Mouse (Mus musculus): ENCODE results near the gene Jarid2. TPM values are rescaled to one million over a fixed set of nuclear protein-coding genes. Genes with fewer than 3 reads are reported as not detected.

Gene Jarid2
- polyA plus RNA-seq, 1 experiment from 2014 or later: 8.4 TPM

- H3K79me2 ChIP-seq (ENCODE audit: inconsistent target): no peaks in the 10 kb centered on the region
- H3K4me3 ChIP-seq (ENCODE audit: inconsistent target): no peak overlapping the region
- 38% methylated on average over 4 of the region's 4 CpGs for WGBS (ENCODE audit: missing documents)
- no peak overlapping the region for H3K27ac ChIP-seq
- H3K36me3 ChIP-seq (ENCODE audit: inconsistent target): peaks cover 92% of the 10 kb centered on the region
Measured at GRCm38 (mm10) chr13:44915945-44916344, 186.7 kb downstream of the Jarid2 start.

GRCm38 (mm10) chr13:44917202-44917601 lies 187.9 kb downstream of the Jarid2 start:
- Histone ChIP-seq H3K4me3 (ENCODE audit: inconsistent target) (no peak overlapping the region), H3K36me3 (ENCODE audit: inconsistent target) (peaks cover 95% of the 10 kb centered on the region), H3K79me2 (ENCODE audit: inconsistent target) (no peaks in the 10 kb centered on the region), H3K27ac (no peak overlapping the region)
- 94% methylated on average over 4 of the region's 4 CpGs for WGBS (ENCODE audit: missing documents)

GRCm38 (mm10) chr13:44918269-44918668 lies 189.0 kb downstream of the Jarid2 start:
- 100% methylated on average over 2 of the region's 2 CpGs for WGBS (ENCODE audit: missing documents)
- Histone ChIP-seq H3K36me3 (ENCODE audit: inconsistent target) (peaks cover 93% of the 10 kb centered on the region), H3K79me2 (ENCODE audit: inconsistent target) (no peaks in the 10 kb centered on the region), H3K27ac (no peak overlapping the region), H3K4me3 (ENCODE audit: inconsistent target) (no peak overlapping the region)

- peaks cover 87% of the 10 kb centered on the region for H3K36me3 ChIP-seq (ENCODE audit: inconsistent target)
- no peak overlapping the region for H3K4me3 ChIP-seq (ENCODE audit: inconsistent target)
- 87% methylated on average over 10 of the region's 10 CpGs for WGBS (ENCODE audit: missing documents)
Measured at GRCm38 (mm10) chr13:44921095-44921494, 191.8 kb downstream of the Jarid2 start.

DNA sequence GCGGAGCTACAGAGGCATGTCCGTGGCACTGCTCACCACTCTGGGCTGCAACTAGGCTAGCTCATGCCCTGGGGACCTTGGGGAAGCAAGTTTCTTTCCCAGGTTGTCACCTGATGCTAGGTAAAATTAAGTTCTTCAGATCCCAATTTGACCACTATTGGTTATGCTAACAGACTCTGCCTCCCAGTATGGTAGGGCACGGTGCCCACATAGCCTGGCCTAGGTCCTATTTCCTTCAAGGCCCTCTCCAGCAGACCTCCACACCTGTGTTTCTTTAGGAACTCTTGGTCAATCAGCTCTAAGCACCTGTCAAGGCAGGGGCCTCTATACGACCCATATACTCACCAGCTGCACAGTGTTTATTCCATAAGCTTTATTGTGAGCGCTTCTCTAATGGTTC lies 192.4 kb downstream of the Jarid2 start:
- peaks cover 81% of the 10 kb centered on the region for H3K36me3 ChIP-seq (ENCODE audit: inconsistent target)
- H3K27ac ChIP-seq: no peak overlapping the region
- H3K79me2 ChIP-seq (ENCODE audit: inconsistent target): peaks cover 20% of the 10 kb centered on the region; the same call in 1 of the 2 replicates
- H3K4me3 ChIP-seq (ENCODE audit: inconsistent target): no peak overlapping the region
- 96% methylated on average over 5 of the region's 5 CpGs for WGBS (ENCODE audit: missing documents)

More at GRCm38 (mm10) chr13:44921095-44921494, 191.8 kb downstream of the Jarid2 start:
- peaks cover 20% of the 10 kb centered on the region; the same call in 1 of the 2 replicates for H3K79me2 ChIP-seq (ENCODE audit: inconsistent target)
- no peak overlapping the region for H3K27ac ChIP-seq

DNA sequence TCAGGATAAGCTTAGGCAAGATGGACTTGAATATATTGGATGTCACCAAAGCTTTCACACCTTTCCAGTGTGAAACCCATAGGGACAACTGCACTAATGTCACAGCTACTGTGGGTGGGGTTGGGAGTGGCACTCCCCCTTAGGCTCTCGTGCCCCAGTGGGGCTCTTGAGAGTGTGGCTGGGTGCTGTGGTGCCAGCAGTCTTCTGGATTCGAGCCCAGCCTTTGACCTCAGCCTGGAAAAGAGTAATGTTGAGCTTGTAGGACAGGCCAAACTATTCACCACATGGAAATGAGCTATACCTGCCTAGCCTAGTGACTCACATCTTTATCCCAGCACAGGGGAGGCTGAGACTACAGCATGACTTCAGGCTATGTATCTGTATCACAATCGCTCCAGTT lies 194.8 kb downstream of the Jarid2 start:
- H3K36me3 ChIP-seq (ENCODE audit: inconsistent target): peaks cover 74% of the 10 kb centered on the region
- no peak overlapping the region for H3K4me3 ChIP-seq (ENCODE audit: inconsistent target)
- no peak overlapping the region for H3K27ac ChIP-seq
- H3K79me2 ChIP-seq (ENCODE audit: inconsistent target): peaks cover 20% of the 10 kb centered on the region; the same call in 1 of the 2 replicates
- 100% methylated on average over 3 of the region's 3 CpGs for WGBS (ENCODE audit: missing documents)

DNA sequence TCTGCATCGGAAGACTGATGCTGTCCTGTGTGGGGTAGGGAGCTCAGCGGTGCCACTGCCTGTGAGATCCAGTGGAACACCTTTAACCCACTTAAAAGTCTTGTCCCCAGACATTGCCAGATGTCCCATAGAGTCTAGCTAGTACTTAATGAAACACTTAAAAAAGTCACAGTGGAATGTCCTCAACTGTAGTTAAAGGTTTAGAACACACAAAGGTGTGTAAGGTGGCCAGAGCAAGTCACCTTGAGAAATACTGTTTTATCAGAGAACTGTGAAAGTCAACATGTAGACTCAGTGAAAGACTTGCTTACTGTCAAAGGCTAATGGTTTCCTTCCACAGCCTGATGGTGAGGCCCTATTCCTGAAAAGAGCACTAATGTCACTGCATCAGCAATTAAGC lies 195.9 kb downstream of the Jarid2 start:
- Histone ChIP-seq H3K36me3 (ENCODE audit: inconsistent target) (peaks cover 71% of the 10 kb centered on the region), H3K79me2 (ENCODE audit: inconsistent target) (peaks cover 28% of the 10 kb centered on the region; the same call in 1 of the 2 replicates), H3K27ac (no peak overlapping the region), H3K4me3 (ENCODE audit: inconsistent target) (no peak overlapping the region)
- WGBS (ENCODE audit: missing documents): 100% methylated on average over 1 of the region's 2 CpGs

GRCm38 (mm10) chr13:44926311-44926710 lies 197.0 kb downstream of the Jarid2 start:
- peaks cover 69% of the 10 kb centered on the region for H3K36me3 ChIP-seq (ENCODE audit: inconsistent target)

GRCm38 (mm10) chr13:44932307-44933264 lies 203.3 kb downstream of the Jarid2 start:
- H3K36me3 ChIP-seq (ENCODE audit: inconsistent target): peaks cover 30% of the 10 kb centered on the region; the same call in 1 of the 2 replicates
- no peak overlapping the region for H3K27ac ChIP-seq
- no peak overlapping the region for H3K4me3 ChIP-seq (ENCODE audit: inconsistent target)
- WGBS (ENCODE audit: missing documents): 95% methylated on average over 18 of the region's 18 CpGs
- H3K79me2 ChIP-seq (ENCODE audit: inconsistent target): peaks cover 81% of the 10 kb centered on the region

More at GRCm38 (mm10) chr13:44926311-44926710, 197.0 kb downstream of the Jarid2 start:
- 36% methylated on average over 2 of the region's 2 CpGs for WGBS (ENCODE audit: missing documents)
- Histone ChIP-seq H3K4me3 (ENCODE audit: inconsistent target) (no peak overlapping the region), H3K27ac (no peak overlapping the region), H3K79me2 (ENCODE audit: inconsistent target) (peaks cover 38% of the 10 kb centered on the region; the same call in 1 of the 2 replicates)

GRCm38 (mm10) chr13:44933575-44933974 lies 204.3 kb downstream of the Jarid2 start:
- Histone ChIP-seq H3K4me3 (ENCODE audit: inconsistent target) (no peak overlapping the region), H3K79me2 (ENCODE audit: inconsistent target) (peaks cover 88% of the 10 kb centered on the region), H3K36me3 (ENCODE audit: inconsistent target) (peaks cover 24% of the 10 kb centered on the region; the same call in 1 of the 2 replicates), H3K27ac (no peak overlapping the region)
- 92% methylated on average over 7 of the region's 7 CpGs for WGBS (ENCODE audit: missing documents)

- Histone ChIP-seq H3K36me3 (ENCODE audit: inconsistent target) (peaks cover 10% of the 10 kb centered on the region; the same call in 1 of the 2 replicates), H3K4me3 (ENCODE audit: inconsistent target) (no peak overlapping the region), H3K79me2 (ENCODE audit: inconsistent target) (peaks cover 96% of the 10 kb centered on the region), H3K27ac (peak overlapping the region; percentile 48)
- 0% methylated on average over 2 of the region's 3 CpGs for WGBS (ENCODE audit: missing documents)
Measured at GRCm38 (mm10) chr13:44937681-44938080, 208.4 kb downstream of the Jarid2 start.

GRCm38 (mm10) chr13:44939326-44940035 lies 210.2 kb downstream of the Jarid2 start:
- Histone ChIP-seq H3K36me3 (ENCODE audit: inconsistent target) (peaks cover 21% of the 10 kb centered on the region; the same call in 1 of the 2 replicates), H3K4me3 (ENCODE audit: inconsistent target) (no peak overlapping the region), H3K79me2 (ENCODE audit: inconsistent target) (peaks cover 96% of the 10 kb centered on the region), H3K27ac (no peak overlapping the region)
- 86% methylated on average over 8 of the region's 8 CpGs for WGBS (ENCODE audit: missing documents)

DNA sequence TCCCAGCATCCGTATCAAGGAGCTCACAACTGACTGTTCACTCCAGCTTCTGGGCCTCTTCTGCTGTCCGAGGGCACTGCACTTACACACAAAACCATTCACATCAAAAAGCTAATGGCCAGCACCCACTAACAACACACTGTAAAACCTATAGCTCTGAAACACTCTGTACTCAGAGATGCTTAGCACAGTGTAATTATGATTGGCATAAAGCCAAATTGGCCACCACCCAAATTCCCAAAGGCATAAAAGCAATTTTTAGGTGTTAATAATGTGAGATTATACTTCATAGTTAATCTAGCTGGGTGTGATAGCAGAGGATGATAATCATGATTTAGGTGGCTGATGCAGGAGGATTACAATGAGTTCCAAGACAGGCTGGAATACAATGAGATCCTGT lies 214.3 kb downstream of the Jarid2 start:
- 100% methylated on average over 1 of the region's 2 CpGs for WGBS (ENCODE audit: missing documents)
- H3K4me3 ChIP-seq (ENCODE audit: inconsistent target): no peak overlapping the region
- no peak overlapping the region for H3K27ac ChIP-seq
- peaks cover 32% of the 10 kb centered on the region; the same call in 1 of the 2 replicates for H3K36me3 ChIP-seq (ENCODE audit: inconsistent target)
- peaks cover 100% of the 10 kb centered on the region for H3K79me2 ChIP-seq (ENCODE audit: inconsistent target)

GRCm38 (mm10) chr13:44946880-44947635 lies 217.8 kb downstream of the Jarid2 start:
- peaks cover 32% of the 10 kb centered on the region; the same call in 1 of the 2 replicates for H3K36me3 ChIP-seq (ENCODE audit: inconsistent target)
- no peak overlapping the region for H3K4me3 ChIP-seq (ENCODE audit: inconsistent target)
- WGBS (ENCODE audit: missing documents): 95% methylated on average over 8 of the region's 8 CpGs
- H3K27ac ChIP-seq: no peak overlapping the region
- peaks cover 100% of the 10 kb centered on the region for H3K79me2 ChIP-seq (ENCODE audit: inconsistent target)

Data from macrophage (primary cell).